Mouse (Mus musculus): ENCODE data around the gene Pld3.
A peak's percentile ranks its signal among the peaks of the same experiment; 100 is the strongest.

Pld3 gene

GRCm38 (mm10) chr7:27552931-27553513, at the start of gene Pld3, which contains the start of gene 2310022A10Rik:
Gene Pld3, minus strand, starts transcription at chr7:27553218.
Gene 2310022A10Rik, plus strand, starts transcription at chr7:27553233.
- peak; percentile 85 to 94 for DNase-seq (ENCODE audit: low spot score in 2 of 2)

GRCm38 (mm10) chr7:27602161-27602560, 49.1 kb upstream of the Pld3 start:
- DNase-seq (ENCODE audit: low spot score in 2 of 2) = no peak

GRCm38 (mm10) chr7:27601628-27602027, 48.6 kb upstream of the Pld3 start:
- DNase-seq (ENCODE audit: low spot score in 2 of 2) = peak in 1 of 2 experiments; percentile 61

- no peak for DNase-seq (ENCODE audit: low spot score in 2 of 2)
Observed at GRCm38 (mm10) chr7:27598053-27598452, 45.0 kb upstream of the Pld3 start.

GRCm38 (mm10) chr7:27596586-27597503, 43.8 kb upstream of the Pld3 start:
- no peak for DNase-seq (ENCODE audit: low spot score in 2 of 2)

GRCm38 (mm10) chr7:27592934-27593645, 40.1 kb upstream of the Pld3 start:
- no peak for DNase-seq (ENCODE audit: low spot score in 2 of 2)

GRCm38 (mm10) chr7:27592217-27592929, 39.4 kb upstream of the Pld3 start:
- peak in 1 of 2 experiments; percentile 39 for DNase-seq (ENCODE audit: low spot score in 2 of 2)

- DNase-seq (ENCODE audit: low spot score in 2 of 2) = peak; percentile 79 to 85
Observed at GRCm38 (mm10) chr7:27591266-27592216, 38.5 kb upstream of the Pld3 start, which contains the start of gene Akt2. Gene Akt2, plus strand, starts transcription at chr7:27591552.

- no peak for DNase-seq (ENCODE audit: low spot score in 2 of 2)
Observed at GRCm38 (mm10) chr7:27590566-27591213, 37.7 kb upstream of the Pld3 start.

- DNase-seq (ENCODE audit: low spot score in 2 of 2) = no peak
Observed at GRCm38 (mm10) chr7:27590088-27590487, 37.1 kb upstream of the Pld3 start.

- no peak for DNase-seq (ENCODE audit: low spot score in 2 of 2)
Observed at GRCm38 (mm10) chr7:27587741-27588140, 34.7 kb upstream of the Pld3 start.

GRCm38 (mm10) chr7:27586861-27587260, 33.8 kb upstream of the Pld3 start:
- no peak for DNase-seq (ENCODE audit: low spot score in 2 of 2)

- no peak for DNase-seq (ENCODE audit: low spot score in 2 of 2)
Observed at GRCm38 (mm10) chr7:27580380-27581174, 27.6 kb upstream of the Pld3 start.

- DNase-seq (ENCODE audit: low spot score in 2 of 2) = no peak
Observed at GRCm38 (mm10) chr7:27578465-27578864, 25.4 kb upstream of the Pld3 start.

- DNase-seq (ENCODE audit: low spot score in 2 of 2) = no peak
Observed at GRCm38 (mm10) chr7:27577589-27577988, 24.6 kb upstream of the Pld3 start.

- DNase-seq (ENCODE audit: low spot score in 2 of 2) = no peak
Observed at GRCm38 (mm10) chr7:27576914-27577313, 23.9 kb upstream of the Pld3 start.

- DNase-seq (ENCODE audit: low spot score in 2 of 2) = no peak
Observed at GRCm38 (mm10) chr7:27574124-27574880, 21.3 kb upstream of the Pld3 start.

GRCm38 (mm10) chr7:27572133-27572532, 19.1 kb upstream of the Pld3 start:
- no peak for DNase-seq (ENCODE audit: low spot score in 2 of 2)

Measured in frontal cortex, postnatal 25 days (tissue).